Mouse (Mus musculus) kidney, embryonic 14.5 days (tissue): ENCODE data around the gene Srm. TPM values are rescaled to one million over a fixed set of nuclear protein-coding genes. Genes with fewer than 3 reads are reported as not detected.

ENCODE experiments used
- ATAC-seq: fragments of 200-750 bp; cut with Nextera tagmentation; 2 replicates; pipeline ENCODE4 v1.8.0; 2017; ENCODE audit warnings: moderate number of reproducible peaks, mild to moderate bottlenecking, moderate TSS enrichment, moderate library complexity; ENCODE audit not compliant: low FRiP score, low TSS enrichment
- H3K27ac ChIP-seq: fragments of 300-500 bp; sonication (generic); 2 replicates; pipeline ENCODE4 v1.5.1; 2014; ENCODE audit warnings: low read depth, mild to moderate bottlenecking, low read length, moderate library complexity, mixed read lengths
- H3K27me3 ChIP-seq: fragments of 300-500 bp; sonication (generic); 2 replicates; pipeline ENCODE4 v1.6.1; 2014; ENCODE audit warnings: mild to moderate bottlenecking, low read length; ENCODE audit not compliant: control insufficient read depth, insufficient read depth
- H3K36me3 ChIP-seq: fragments of 300-500 bp; sonication (generic); 2 replicates; pipeline ENCODE4 v1.6.1; 2014; ENCODE audit warnings: low read length, mixed read lengths; ENCODE audit not compliant: control insufficient read depth, insufficient read depth
- H3K4me1 ChIP-seq: fragments of 300-500 bp; sonication (generic); 2 replicates; pipeline ENCODE4 v1.6.1; 2014; ENCODE audit warnings: low read length, mixed read lengths; ENCODE audit not compliant: control insufficient read depth, insufficient read depth
- H3K4me2 ChIP-seq: fragments of 300-500 bp; sonication (generic); replicated peaks from 2 replicates; pipeline ENCODE4 v1.6.1; 2014; ENCODE audit warnings: low read depth, mild to moderate bottlenecking, low read length
- H3K4me3 ChIP-seq: fragments of 300-500 bp; sonication (generic); 2 replicates; pipeline ENCODE4 v1.5.1; 2014; ENCODE audit warnings: mild to moderate bottlenecking, low read length
- H3K9ac ChIP-seq: fragments of 300-500 bp; sonication (generic); 2 replicates; pipeline ENCODE4 v1.6.1; 2014; ENCODE audit warnings: low read depth, mild to moderate bottlenecking, low read length, moderate library complexity
- H3K9me3 ChIP-seq: fragments of 300-500 bp; sonication (generic); 2 replicates; pipeline ENCODE4 v1.6.1; 2016; ENCODE audit warnings: low read length; ENCODE audit not compliant: control insufficient read depth
- WGBS: fragments of 180-500 bp; shearing (Covaris S2); extraction: QIAGEN DNeasy Blood & Tissue Kit; methylation state at CpG from one replicate; pipeline ENCODE4 v1.1.7; 2014; 5-methylcytosine and 5-hydroxymethylcytosine counted together
- polyA plus RNA-seq: library from polyadenylated mRNA; unstranded; fragments of >200 nt; fragmentation: Nextera tagmentation; extraction: Ambion mirVana; gene quantifications from 2 replicates; pipeline ENCODE4 v1.2.1, GENCODE M21; 2014

Gene Srm
- polyA plus RNA-seq, 1 experiment from 2014 or later, result 242 TPM

GRCm38 (mm10) chr4:148638302-148638701 is 47.0 kb downstream of the Srm start:
- H3K27ac ChIP-seq, result no peak overlapping the region
- H3K4me1 ChIP-seq, result no peaks in the 10 kb centered on the region
- 30% methylated on average over 9 of the region's 9 CpGs for WGBS
- no peaks in the 10 kb centered on the region for H3K9me3 ChIP-seq
- no peak overlapping the region for H3K4me2 ChIP-seq
- H3K36me3 ChIP-seq, result no peaks in the 10 kb centered on the region
- H3K27me3 ChIP-seq, result no peaks in the 10 kb centered on the region
- H3K9ac ChIP-seq, result no peak overlapping the region
- H3K4me3 ChIP-seq, result no peak overlapping the region
- ATAC-seq, result no peak

DNA sequence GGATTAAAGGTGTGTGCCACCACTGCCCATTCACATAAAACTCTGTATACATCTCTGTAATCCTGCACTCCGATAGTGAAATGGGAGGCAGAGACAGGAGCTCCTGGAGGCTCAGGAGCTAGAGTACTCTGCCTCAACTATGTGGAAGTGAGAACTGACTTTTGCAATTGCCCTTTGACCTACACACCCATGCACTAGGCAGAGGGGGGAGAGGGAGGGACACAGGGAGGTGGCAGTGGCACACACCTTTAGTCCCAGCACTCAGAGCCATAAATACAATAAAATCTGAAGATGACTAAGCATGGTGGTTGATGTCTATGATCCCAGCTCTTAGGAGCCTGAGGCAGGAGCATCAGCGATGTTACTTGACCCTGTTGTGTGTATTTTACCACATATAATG is 48.2 kb downstream of the Srm start:
- WGBS, result 97% methylated on average over 2 of the region's 2 CpGs
- Histone ChIP-seq H3K4me3 (no peak overlapping the region), H3K4me1 (no peaks in the 10 kb centered on the region), H3K27ac (no peak overlapping the region), H3K36me3 (no peaks in the 10 kb centered on the region), H3K4me2 (no peak overlapping the region), H3K27me3 (no peaks in the 10 kb centered on the region), H3K9ac (no peak overlapping the region), H3K9me3 (no peaks in the 10 kb centered on the region)
- ATAC-seq, result no peak

DNA sequence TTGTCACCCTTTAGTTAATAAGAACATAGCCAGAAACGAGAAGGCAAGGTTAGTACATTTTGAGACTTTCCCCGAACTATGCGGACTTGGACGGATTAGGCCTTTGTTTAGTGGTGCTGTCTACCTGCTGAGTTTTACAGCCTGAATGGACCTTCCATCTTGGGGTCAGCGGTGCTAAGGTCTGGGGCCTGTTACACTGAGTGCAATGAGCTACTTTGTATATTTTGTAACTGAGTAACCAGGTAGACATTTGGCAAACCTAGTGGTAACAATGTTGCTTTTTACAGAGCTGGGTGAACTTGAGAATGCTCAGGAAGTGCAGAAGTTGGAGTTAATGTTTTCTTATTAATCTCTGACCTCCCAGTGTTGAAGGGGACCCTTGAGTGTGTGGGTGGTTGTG is 49.8 kb downstream of the Srm start:
- Histone ChIP-seq H3K4me3 (no peak overlapping the region), H3K9ac (no peak overlapping the region), H3K36me3 (no peaks in the 10 kb centered on the region), H3K27me3 (no peaks in the 10 kb centered on the region), H3K27ac (peak overlapping the region; percentile 59; the same call in 1 of the 2 replicates), H3K4me2 (no peak overlapping the region), H3K4me1 (no peaks in the 10 kb centered on the region), H3K9me3 (no peaks in the 10 kb centered on the region)
- WGBS, result 62% methylated on average over 5 of the region's 5 CpGs
- ATAC-seq, result peak; percentile 48; the same call in 1 of the 2 replicates

DNA sequence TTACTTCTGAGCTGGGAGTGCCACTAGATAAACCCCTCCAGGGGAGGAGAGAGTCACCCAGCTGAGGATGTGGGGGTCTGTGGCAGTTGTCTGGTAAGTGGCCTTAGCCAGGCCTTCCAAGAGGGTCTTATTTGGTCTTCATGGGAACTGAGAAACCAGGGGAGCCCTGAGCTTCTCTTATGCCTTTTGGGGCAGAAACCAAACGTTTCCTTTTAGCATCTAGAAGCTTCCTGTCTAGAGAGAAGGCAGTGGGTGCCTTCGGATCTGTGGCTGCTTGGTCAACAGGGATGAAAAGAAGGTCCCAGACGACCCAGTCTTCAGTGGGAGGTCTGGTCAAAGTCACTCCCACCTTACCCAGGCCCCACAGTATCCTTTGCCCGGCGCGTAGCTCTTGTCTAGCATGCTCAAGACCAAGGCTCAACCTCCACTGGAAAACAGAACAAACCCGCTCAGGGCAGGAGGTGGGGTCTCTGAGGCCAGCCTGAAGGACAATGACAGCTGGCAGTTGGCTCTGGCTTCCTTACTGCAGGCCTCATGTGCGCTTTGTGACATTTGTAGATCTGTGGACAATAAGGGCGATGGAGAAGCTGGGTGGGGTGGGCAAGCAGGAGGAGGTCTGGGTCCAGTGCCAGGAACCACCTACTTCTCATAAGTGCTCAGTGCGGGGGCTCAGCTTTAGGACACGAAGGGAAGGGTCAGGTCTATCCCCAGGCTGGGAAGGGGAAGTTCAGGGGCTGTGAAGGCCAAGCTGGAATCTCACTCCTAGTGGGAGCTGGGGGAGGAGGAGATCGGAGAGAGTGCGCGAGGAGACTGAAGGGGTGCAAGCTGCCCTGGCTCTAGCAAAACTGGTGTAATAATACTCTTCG is 52.2 kb downstream of the Srm start, which contains the start of gene Gm572:
Gm572 (plus strand) TSS at position 27 of the 866 bp plus-strand sequence.
- Histone ChIP-seq H3K27me3 (no peaks in the 10 kb centered on the region), H3K4me2 (peak within 1 kb of the TSS; percentile 26; the same call in 1 of the 2 replicates), H3K9ac (peak within 1 kb of the TSS; percentile 44; the same call in 1 of the 2 replicates), H3K27ac (no peak within 1 kb of the TSS), H3K36me3 (no peaks in the 10 kb centered on the region), H3K4me1 (no peaks in the 10 kb centered on the region), H3K9me3 (no peaks in the 10 kb centered on the region), H3K4me3 (peak within 1 kb of the TSS; percentile 10; the same call in 1 of the 2 replicates)
- 0 out of 2 replicates have a peak, but pooled peaks have one; percentile 32 for ATAC-seq
- WGBS, result 59% methylated on average over 15 of the region's 15 CpGs

GRCm38 (mm10) chr4:148644157-148644511 is 52.8 kb downstream of the Srm start:
- WGBS, result 5% methylated on average over 9 of the region's 9 CpGs
- no peaks in the 10 kb centered on the region for H3K4me1 ChIP-seq
- H3K4me3 ChIP-seq, result peak overlapping the region; percentile 10; the same call in 1 of the 2 replicates
- H3K9ac ChIP-seq, result peak overlapping the region; percentile 44; the same call in 1 of the 2 replicates
- no peaks in the 10 kb centered on the region for H3K36me3 ChIP-seq
- ATAC-seq, result 0 out of 2 replicates have a peak, but pooled peaks have one; percentile 5
- no peaks in the 10 kb centered on the region for H3K27me3 ChIP-seq
- H3K4me2 ChIP-seq, result peak overlapping the region; percentile 26; the same call in 1 of the 2 replicates
- H3K9me3 ChIP-seq, result no peaks in the 10 kb centered on the region
- H3K27ac ChIP-seq, result no peak overlapping the region

Other genes starting within 250 kb of the Srm start
- 13.4 and 18.6 TPM in 2 replicates for gene Ubiad1, start 146.7 kb upstream of the Srm start, polyA plus RNA-seq
- 22.2 and 27.2 TPM in 2 replicates for gene Mtor, start 142.9 kb upstream of the Srm start, polyA plus RNA-seq
- 0.54 and 1.4 TPM in 2 replicates for gene Angptl7, start 91.0 kb upstream of the Srm start, polyA plus RNA-seq
- gene Exosc10, start 33.1 kb upstream of the Srm start, polyA plus RNA-seq, result 65.7 and 101 TPM in 2 replicates
- gene Masp2, start 11.1 kb downstream of the Srm start, polyA plus RNA-seq, result 0.37 TPM in 1 of 2 replicates, not detected in the other
- gene Tardbp, start 35.5 kb downstream of the Srm start, polyA plus RNA-seq, result 183 TPM in 2 replicates
- not detected in 2 replicates for gene Gm572, start 51.8 kb downstream of the Srm start, polyA plus RNA-seq
- 3.9 and 7.6 TPM in 2 replicates for gene Casz1, start 212.9 kb downstream of the Srm start, polyA plus RNA-seq